Mouse (Mus musculus) liver, postnatal 0 days (tissue): ENCODE results near the gene Csnk1d. TPM values are rescaled to one million over a fixed set of nuclear protein-coding genes. Genes with fewer than 3 reads are reported as not detected.

Experiments used
- ATAC-seq: fragments of 200-750 bp; cut with Nextera tagmentation; 2 replicates; pipeline ENCODE4 v1.8.0; 2017; ENCODE audit warnings: mild to moderate bottlenecking, moderate library complexity
- DNase-seq: peaks from one replicate; pipeline ENCODE4 v3.0.0-alpha.2; 2016
- H3K27ac ChIP-seq: fragments of 300-500 bp; sonication (generic); 2 replicates; pipeline ENCODE4 v1.5.1; 2014; ENCODE audit warnings: antibody characterized with exemption, moderate library complexity, mild to moderate bottlenecking, low read depth
- H3K27me3 ChIP-seq: fragments of 300-500 bp; sonication (generic); 2 replicates; pipeline ENCODE4 v1.6.1; 2014; ENCODE audit warnings: low read length, control low read depth, mixed read lengths; ENCODE audit not compliant: insufficient read depth
- H3K36me3 ChIP-seq: fragments of 300-500 bp; sonication (generic); replicated peaks from 2 replicates; pipeline ENCODE4 v1.6.1; 2014; ENCODE audit warnings: mild to moderate bottlenecking, control low read depth, low read length, moderate library complexity, mixed read lengths; ENCODE audit not compliant: insufficient read depth
- H3K4me1 ChIP-seq: fragments of 300-500 bp; sonication (generic); 2 replicates; pipeline ENCODE4 v1.6.1; 2014; ENCODE audit warnings: antibody characterized with exemption, mild to moderate bottlenecking, control low read depth; ENCODE audit not compliant: insufficient read depth
- H3K4me2 ChIP-seq: fragments of 300-500 bp; sonication (generic); 2 replicates; pipeline ENCODE4 v1.6.1; 2014; ENCODE audit warnings: low read depth, mild to moderate bottlenecking, low read length, moderate library complexity, mixed read lengths
- H3K4me3 ChIP-seq: fragments of 300-500 bp; sonication (generic); 2 replicates; pipeline ENCODE4 v1.5.1; 2014; ENCODE audit warnings: low read depth, low read length
- H3K9ac ChIP-seq: fragments of 300-500 bp; sonication (generic); replicated peaks from 2 replicates; pipeline ENCODE4 v1.6.1; 2014; ENCODE audit warnings: mild to moderate bottlenecking, moderate library complexity
- H3K9me3 ChIP-seq: fragments of 300-500 bp; sonication (generic); 2 replicates; pipeline ENCODE4 v1.6.1; 2016; ENCODE audit warnings: mild to moderate bottlenecking, control low read depth, low read length, mixed read lengths
- CTCF ChIP-seq: sonication (generic); IDR thresholded peaks from 2 replicates; pipeline ENCODE4 v1.5.1; 2016; ENCODE audit warnings: antibody characterized with exemption, low read depth
- EP300 ChIP-seq: IDR thresholded peaks from 2 replicates; pipeline ENCODE4 v1.6.1; 2016; ENCODE audit warnings: antibody characterized with exemption, low read depth, mild to moderate bottlenecking
- WGBS: fragments of 180-500 bp; shearing (Covaris S2); extraction: QIAGEN DNeasy Blood & Tissue Kit; methylation state at CpG from one replicate; pipeline ENCODE4 v1.1.7; 2014; ENCODE audit not compliant: insufficient replicate concordance; 5-methylcytosine and 5-hydroxymethylcytosine counted together
- polyA plus RNA-seq: library from polyadenylated mRNA; unstranded; fragments of >200 nt; fragmentation: Nextera tagmentation; extraction: Ambion mirVana; gene quantifications from 2 replicates; pipeline ENCODE4 v1.2.1, GENCODE M21; 2015

The Csnk1d gene
- 29.9 and 30.0 TPM in 2 replicates for polyA plus RNA-seq

DNA sequence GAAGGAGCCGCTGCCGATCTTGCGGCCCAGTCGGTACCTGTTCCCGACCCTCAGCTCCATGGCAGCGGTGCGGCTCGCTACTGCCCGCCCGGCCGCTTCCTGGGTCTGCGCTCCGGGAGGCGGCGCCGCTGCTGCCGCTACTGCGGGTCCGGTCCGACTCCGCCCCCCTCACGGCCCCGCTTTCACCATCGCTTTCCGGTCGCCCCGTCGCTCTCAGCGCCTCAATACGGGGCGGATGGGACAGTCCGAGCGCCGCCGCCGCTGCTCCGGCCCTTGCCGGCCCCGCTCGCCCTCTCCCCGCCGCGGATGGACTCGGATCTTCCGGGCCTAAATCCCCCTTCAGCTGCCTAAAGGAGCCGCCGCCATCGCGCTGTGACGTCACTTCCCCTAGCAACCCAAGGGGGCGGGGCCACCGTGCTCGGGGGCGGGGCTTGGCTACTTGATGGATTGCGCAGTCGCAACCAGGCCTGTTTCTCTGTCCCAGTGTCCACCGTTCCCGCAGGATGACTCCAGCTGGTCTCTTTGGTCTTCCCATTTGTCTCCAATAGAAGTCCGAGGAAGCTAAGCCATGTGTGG is at the start of gene Csnk1d:
TSS of gene Csnk1d (minus strand) at position 380 of the 576 bp plus-strand sequence.
- Histone ChIP-seq H3K4me3 (peak within 1 kb of the TSS; percentile 94), H3K27me3 (no peaks in the 10 kb centered on the region), H3K9me3 (no peaks in the 10 kb centered on the region), H3K36me3 (peaks cover 12% of the 10 kb centered on the region), H3K9ac (peak within 1 kb of the TSS; percentile 100), H3K4me1 (peaks cover 55% of the 10 kb centered on the region), H3K4me2 (peak within 1 kb of the TSS; percentile 87), H3K27ac (peak within 1 kb of the TSS; percentile 99)
- ATAC-seq (peak; percentile 83), DNase-seq (peak; percentile 99)
- no peak; the same call in 1 of the 2 replicates for TF ChIP-seq CTCF
- no peak for TF ChIP-seq EP300
- WGBS: under 1% methylated on average over 57 of the region's 59 CpGs

DNA sequence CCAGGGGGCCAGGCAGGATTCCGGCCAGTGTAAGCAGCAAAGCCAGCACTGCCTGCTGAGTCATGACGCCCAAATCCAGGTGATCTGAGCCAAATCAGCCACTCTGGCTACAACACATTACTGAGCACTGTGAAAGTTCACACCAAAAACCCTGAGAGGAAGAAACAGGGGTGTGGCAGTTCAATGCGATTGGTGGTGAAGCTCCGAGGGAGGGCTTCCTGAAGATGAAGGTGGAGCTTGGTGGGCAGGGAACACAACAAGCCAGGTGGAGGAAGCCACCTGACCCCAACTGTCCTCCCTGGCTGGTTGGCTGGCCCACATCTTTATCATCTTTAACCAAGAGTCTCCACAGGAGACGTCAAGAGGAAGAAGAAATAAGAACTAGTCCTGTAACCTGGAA is 48.2 kb upstream of the Csnk1d start, which contains the start of gene Cd7:
TSS of gene Cd7 (minus strand) at position 117 of the 400 bp plus-strand sequence.
- 41% methylated on average over 5 of the region's 5 CpGs for WGBS
- no peaks in the 10 kb centered on the region for H3K27me3 ChIP-seq
- H3K4me1 ChIP-seq: no peaks in the 10 kb centered on the region
- H3K4me3 ChIP-seq: no peak within 1 kb of the TSS
- H3K4me2 ChIP-seq: no peak within 1 kb of the TSS
- no peak for ATAC-seq
- DNase-seq: no peak
- H3K27ac ChIP-seq: no peak within 1 kb of the TSS
- TF ChIP-seq CTCF: no peak
- no peak for TF ChIP-seq EP300
- no peaks in the 10 kb centered on the region for H3K36me3 ChIP-seq
- H3K9ac ChIP-seq: no peak within 1 kb of the TSS
- H3K9me3 ChIP-seq: no peaks in the 10 kb centered on the region

- Histone ChIP-seq H3K4me1 (no peaks in the 10 kb centered on the region), H3K36me3 (no peaks in the 10 kb centered on the region), H3K4me2 (no peak overlapping the region), H3K9ac (no peak overlapping the region), H3K27ac (no peak overlapping the region), H3K9me3 (no peaks in the 10 kb centered on the region), H3K27me3 (no peaks in the 10 kb centered on the region), H3K4me3 (no peak overlapping the region)
- DNase-seq: no peak
- 80% methylated on average over 11 of the region's 11 CpGs for WGBS
- TF ChIP-seq CTCF (no peak), EP300 (no peak)
- ATAC-seq: no peak
Measured at GRCm38 (mm10) chr11:121038366-121039240, 47.5 kb upstream of the Csnk1d start.

DNA sequence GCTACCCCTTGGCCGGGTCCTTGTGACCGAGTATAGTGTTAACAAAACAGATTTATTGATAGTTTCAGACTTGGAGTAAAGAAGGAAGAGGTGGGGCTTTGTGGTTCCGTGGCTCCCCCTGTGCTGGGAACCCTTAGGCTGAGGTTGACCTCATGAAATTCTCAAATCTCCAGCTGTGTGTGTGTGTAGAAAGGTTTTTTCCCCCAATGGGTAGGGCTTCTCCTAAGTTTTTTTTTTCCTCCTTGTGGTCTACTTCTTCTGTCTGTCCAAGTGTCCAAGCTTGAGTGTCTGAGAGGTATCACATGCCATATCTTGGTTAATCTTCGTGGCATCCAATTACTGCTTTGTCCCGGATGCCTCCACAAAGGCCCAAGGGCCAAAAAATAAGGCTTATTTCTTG is 42.0 kb upstream of the Csnk1d start:
- 53% methylated on average over 5 of the region's 5 CpGs for WGBS
- Histone ChIP-seq H3K4me2 (no peak overlapping the region), H3K9me3 (no peaks in the 10 kb centered on the region), H3K9ac (no peak overlapping the region), H3K4me3 (no peak overlapping the region), H3K4me1 (no peaks in the 10 kb centered on the region), H3K27me3 (no peaks in the 10 kb centered on the region), H3K27ac (no peak overlapping the region), H3K36me3 (no peaks in the 10 kb centered on the region)
- DNase-seq (no peak), ATAC-seq (no peak)
- TF ChIP-seq CTCF: no peak

GRCm38 (mm10) chr11:121027259-121027658 is 36.1 kb upstream of the Csnk1d start:
- H3K9me3 ChIP-seq: no peaks in the 10 kb centered on the region
- H3K27ac ChIP-seq: no peak overlapping the region
- no peak for DNase-seq
- H3K27me3 ChIP-seq: no peaks in the 10 kb centered on the region
- H3K36me3 ChIP-seq: no peaks in the 10 kb centered on the region
- H3K9ac ChIP-seq: no peak overlapping the region
- WGBS: 50% methylated on average over 7 of the region's 7 CpGs
- H3K4me2 ChIP-seq: no peak overlapping the region
- ATAC-seq: 0 out of 2 replicates have a peak, but pooled peaks have one; percentile 21
- H3K4me3 ChIP-seq: no peak overlapping the region
- no peak for TF ChIP-seq CTCF
- no peak for TF ChIP-seq EP300
- H3K4me1 ChIP-seq: no peaks in the 10 kb centered on the region

- Histone ChIP-seq H3K36me3 (no peaks in the 10 kb centered on the region), H3K9ac (no peak overlapping the region), H3K27me3 (no peaks in the 10 kb centered on the region), H3K9me3 (no peaks in the 10 kb centered on the region), H3K27ac (no peak overlapping the region), H3K4me2 (no peak overlapping the region), H3K4me1 (no peaks in the 10 kb centered on the region), H3K4me3 (no peak overlapping the region)
- WGBS: 29% methylated on average over 6 of the region's 6 CpGs
- no peak for ATAC-seq
- DNase-seq: no peak
- no peak for TF ChIP-seq EP300
- TF ChIP-seq CTCF: no peak
Measured at GRCm38 (mm10) chr11:121024163-121024562, 33.0 kb upstream of the Csnk1d start.
